Mouse (Mus musculus): ENCODE data around the gene Lars2.

The Lars2 gene

GRCm38 (mm10) chr9:123509638-123510604 is 143.2 kb downstream of the Lars2 start:
- peak; percentile 69 to 76 for DNase-seq

GRCm38 (mm10) chr9:123510926-123511325 is 144.2 kb downstream of the Lars2 start:
- DNase-seq: no peak
